Mouse (Mus musculus): Measurements from ENCODE around the gene Tcf7. TPM values are rescaled to one million over a fixed set of nuclear protein-coding genes. Genes with fewer than 3 reads are reported as not detected.
A peak's percentile ranks its signal among the peaks of the same experiment; 100 is the strongest.

Tcf7 gene
- polyA plus RNA-seq (2012; rRNA removed) = 11.9 TPM in 2 replicates

DNA sequence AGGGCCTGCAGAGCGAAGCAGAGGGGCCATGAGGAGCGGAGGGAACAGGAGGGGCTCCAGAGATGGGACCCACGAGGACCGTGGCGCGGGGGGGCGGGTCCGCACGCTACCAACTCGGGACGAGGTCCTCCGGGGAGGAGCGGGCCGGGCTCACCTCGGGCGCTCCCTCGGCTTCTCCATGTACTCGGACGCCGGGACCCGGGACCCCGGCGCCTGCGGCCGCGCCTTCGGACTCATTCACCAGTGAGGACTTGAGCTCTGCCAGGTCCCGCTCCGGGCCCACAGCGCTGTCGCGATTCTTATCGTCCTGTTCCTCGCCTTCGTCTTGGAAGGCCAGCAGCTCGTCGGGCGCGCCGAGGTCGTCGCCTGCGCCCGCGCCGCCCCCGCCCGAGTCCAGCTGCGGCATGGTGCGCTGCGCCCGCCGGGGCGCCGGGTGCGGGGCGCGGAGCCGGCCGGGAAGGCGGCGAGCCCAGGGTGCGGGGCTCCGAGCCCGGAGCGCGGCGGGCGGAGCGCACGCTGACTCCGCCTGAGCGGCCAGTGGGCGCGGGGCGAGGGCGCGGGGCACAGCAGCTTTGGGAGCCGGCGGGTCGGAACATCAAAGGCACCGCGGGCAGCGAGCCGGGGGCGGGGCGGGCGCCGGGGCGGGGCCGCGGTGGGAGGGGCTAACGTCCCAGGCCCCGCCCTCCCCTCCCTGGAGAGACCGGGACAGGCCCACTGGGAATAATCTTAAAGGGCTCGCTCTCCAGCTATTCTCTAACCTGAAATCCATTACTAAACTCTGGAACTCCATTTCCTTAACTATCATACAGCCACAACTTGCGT is at the start of gene Tcf7:
Gene Tcf7 (minus strand): TSS at position 241 of the 822 bp plus-strand sequence.
- DNase-seq (ENCODE audit: low read depth, low spot score) = peak; percentile 24
- 1% methylated on average over 92 of the region's 97 CpGs for WGBS

DNA sequence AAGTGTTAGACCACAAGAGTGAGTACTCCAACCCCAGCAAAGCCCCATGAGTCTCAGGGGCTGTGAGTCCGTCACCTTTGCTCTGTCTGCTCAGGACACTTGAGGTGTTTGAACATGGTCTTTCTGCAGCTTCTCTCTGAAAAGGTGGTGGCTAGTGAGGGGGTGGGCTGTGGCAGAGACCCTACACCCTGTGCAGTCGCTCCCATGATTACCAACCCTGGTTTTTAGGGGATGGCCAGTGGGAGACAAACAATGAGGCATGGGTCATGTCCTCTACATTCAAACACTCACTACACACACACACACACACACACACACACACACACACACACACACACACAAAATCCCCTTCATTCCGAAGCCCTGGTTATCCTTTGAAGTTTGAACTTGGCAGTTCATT is 44.5 kb upstream of the Tcf7 start:
- WGBS = 57% methylated on average over 3 of the region's 3 CpGs
- no peak for DNase-seq (ENCODE audit: low read depth, low spot score)

- DNase-seq (ENCODE audit: low read depth, low spot score) = no peak
- 74% methylated on average over 23 of the region's 23 CpGs for WGBS
These were observed 41.9 kb upstream of the Tcf7 start for GRCm38 (mm10) chr11:52324442-52325367.

DNA sequence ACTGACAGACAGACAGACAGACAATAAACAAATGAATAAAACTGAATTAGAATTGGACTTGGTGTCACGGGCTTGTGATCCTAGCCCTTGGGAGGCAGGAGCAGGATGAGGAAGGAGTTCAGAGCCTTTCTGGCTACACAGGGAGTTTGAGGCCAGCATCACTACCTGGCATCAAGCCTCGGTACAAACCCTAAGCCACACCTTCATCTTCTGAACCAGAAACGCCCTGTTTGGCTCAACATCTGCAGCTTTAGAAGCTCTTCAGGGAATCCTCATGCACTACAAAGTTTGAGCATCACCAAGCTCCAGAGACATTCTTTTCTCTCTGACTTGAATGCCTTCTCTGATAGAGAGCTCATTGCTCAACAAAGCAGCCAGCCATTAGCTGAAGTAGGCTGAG is 38.7 kb upstream of the Tcf7 start:
- DNase-seq (ENCODE audit: low read depth, low spot score) = no peak
- WGBS = 28% methylated on average over 3 of the region's 3 CpGs

GRCm38 (mm10) chr11:52320529-52320928 is 37.7 kb upstream of the Tcf7 start:
- WGBS = 82% methylated on average over 4 of the region's 4 CpGs
- no peak for DNase-seq (ENCODE audit: low read depth, low spot score)

DNA sequence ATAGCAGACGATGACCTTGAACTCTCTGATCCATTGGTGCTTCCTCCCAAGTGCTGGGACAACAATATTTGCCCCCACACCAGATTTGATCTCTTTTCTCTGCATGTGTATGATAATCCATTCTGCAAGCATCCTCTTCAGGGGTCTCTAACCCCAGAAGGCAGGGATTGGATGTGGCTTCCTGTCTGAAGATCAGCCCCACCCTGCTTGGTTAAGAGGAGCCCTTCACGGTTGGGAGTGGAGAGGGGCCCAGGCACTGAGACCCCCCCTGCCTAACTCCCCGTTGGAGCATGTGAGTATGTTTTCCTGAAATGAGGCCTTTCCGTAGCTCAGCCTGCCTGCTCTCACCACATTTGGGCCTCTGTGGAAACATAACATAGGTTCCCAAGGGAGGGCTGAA is 36.9 kb upstream of the Tcf7 start:
- no peak for DNase-seq (ENCODE audit: low read depth, low spot score)

DNA sequence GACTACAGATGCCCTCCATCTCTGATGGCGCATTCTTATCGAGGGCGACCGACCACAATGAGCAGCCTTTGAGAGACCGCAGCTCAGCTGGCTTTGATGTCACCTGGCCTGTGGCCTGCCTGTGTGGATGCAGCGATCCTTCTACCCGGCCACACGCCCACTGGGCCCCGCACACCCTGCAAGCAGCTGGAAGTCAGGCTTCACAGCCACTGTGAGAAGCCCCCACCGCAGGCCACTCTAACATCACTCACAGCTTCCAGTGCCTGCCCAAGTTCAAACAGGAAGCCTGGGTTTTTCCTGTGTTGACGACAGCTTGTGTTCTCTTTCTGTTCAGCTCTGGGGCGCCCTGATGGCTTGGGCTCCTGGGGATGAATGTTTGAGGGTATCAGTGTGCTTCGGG is 35.6 kb upstream of the Tcf7 start:
- no peak for DNase-seq (ENCODE audit: low read depth, low spot score)
- 61% methylated on average over 13 of the region's 13 CpGs for WGBS

More for the DNA sequence above, 36.9 kb upstream of the Tcf7 start:
- WGBS = 63% methylated on average over 4 of the region's 4 CpGs

GRCm38 (mm10) chr11:52314102-52314793 is 31.4 kb upstream of the Tcf7 start:
- DNase-seq (ENCODE audit: low read depth, low spot score) = no peak
- WGBS = 15% methylated on average over 26 of the region's 26 CpGs

GRCm38 (mm10) chr11:52310709-52311108 is 27.9 kb upstream of the Tcf7 start:
- WGBS = 75% methylated on average over 14 of the region's 14 CpGs
- DNase-seq (ENCODE audit: low read depth, low spot score) = no peak

DNA sequence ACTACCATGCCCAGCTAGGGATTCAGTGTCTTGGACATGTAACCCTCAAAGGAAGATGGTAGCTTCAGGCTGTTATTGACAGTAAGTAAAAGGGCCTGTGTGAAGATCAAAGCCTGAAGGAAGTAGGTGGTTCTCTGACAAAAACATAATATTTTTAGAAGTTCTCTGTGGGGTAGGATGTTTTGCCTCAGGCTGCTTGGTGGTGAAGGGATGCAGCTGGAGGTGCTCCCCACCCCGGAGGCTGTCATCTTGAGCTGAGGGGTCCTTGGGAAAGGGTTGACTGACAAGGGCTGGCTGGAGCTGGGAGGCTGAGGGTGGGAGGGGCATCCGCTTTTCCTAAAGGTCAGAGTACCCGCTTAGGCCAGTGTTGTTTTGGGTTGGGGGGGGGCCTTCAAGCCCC is 26.7 kb upstream of the Tcf7 start:
- DNase-seq (ENCODE audit: low read depth, low spot score) = no peak

DNA sequence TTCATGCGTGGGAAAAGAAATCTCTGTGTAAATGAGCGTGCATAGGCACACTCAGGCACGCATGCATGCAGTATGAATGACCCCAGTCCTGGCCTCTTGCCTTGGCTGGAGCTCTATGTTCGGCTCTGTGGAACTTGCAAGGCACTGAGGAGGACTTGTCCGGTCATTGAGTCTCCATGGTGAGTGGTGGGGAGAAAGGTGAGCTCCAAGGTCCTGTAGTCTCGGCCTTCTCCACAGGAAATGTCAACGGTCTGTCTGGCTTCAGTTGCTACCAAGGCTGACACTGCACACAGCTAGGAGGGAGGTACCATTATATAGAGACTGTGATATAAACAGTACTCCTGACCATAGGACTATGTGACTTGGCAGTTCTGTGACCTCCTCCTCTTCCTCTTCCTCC is 23.6 kb upstream of the Tcf7 start:
- DNase-seq (ENCODE audit: low read depth, low spot score) = no peak
- 80% methylated on average over 7 of the region's 7 CpGs for WGBS

More for the DNA sequence above, 26.7 kb upstream of the Tcf7 start:
- WGBS = 79% methylated on average over 3 of the region's 3 CpGs

GRCm38 (mm10) chr11:52305266-52305665 is 22.5 kb upstream of the Tcf7 start:
- 53% methylated on average over 4 of the region's 4 CpGs for WGBS
- no peak for DNase-seq (ENCODE audit: low read depth, low spot score)

- 85% methylated on average over 3 of the region's 3 CpGs for WGBS
These were observed 19.9 kb upstream of the Tcf7 start for GRCm38 (mm10) chr11:52302668-52303067.

GRCm38 (mm10) chr11:52299687-52300086 is 16.9 kb upstream of the Tcf7 start:
- no peak for DNase-seq (ENCODE audit: low read depth, low spot score)
- 75% methylated on average over 7 of the region's 7 CpGs for WGBS

More at GRCm38 (mm10) chr11:52302668-52303067, 19.9 kb upstream of the Tcf7 start:
- DNase-seq (ENCODE audit: low read depth, low spot score) = no peak

DNA sequence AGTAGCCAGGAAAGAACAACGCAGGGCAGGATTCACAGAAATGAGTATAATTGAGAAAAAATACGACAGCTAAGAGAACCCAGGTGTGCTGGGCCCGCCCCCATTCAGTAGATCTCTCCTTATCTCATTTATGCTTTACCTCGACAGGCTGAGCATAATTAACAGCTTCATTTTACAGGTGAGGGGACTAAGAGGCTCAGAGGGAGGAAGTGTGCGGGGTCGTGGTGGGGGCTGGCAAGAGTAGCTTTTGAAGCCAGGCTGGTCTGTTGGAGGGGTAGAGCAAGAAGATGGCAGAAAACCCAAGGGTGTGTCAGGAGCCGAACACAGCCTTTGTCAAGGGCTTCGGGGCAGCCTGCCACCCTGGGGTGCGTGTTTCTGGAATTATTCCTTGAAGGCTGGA is 16.1 kb upstream of the Tcf7 start:
- 64% methylated on average over 9 of the region's 9 CpGs for WGBS
- no peak for DNase-seq (ENCODE audit: low read depth, low spot score)

DNA sequence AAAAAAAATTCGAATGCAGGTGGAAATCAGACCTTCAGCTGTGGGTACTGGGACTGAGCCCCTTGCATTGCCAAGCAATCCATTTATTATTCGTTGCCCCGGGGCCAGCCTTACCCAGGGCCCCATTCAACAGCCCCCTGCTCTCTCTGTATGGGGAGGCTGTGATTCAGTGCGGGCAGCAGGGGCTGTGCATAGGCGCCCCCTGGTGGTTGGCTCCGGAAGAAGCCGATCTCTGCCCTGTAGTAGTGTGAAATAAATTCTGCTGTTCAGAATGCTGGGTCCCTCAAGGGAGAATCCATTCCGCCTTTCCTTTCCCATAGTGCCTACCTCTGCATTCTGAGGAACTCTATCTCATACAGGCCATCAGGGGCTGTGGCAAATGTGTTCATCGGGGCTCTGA is 14.5 kb upstream of the Tcf7 start:
- DNase-seq (ENCODE audit: low read depth, low spot score) = peak; percentile 35

DNA sequence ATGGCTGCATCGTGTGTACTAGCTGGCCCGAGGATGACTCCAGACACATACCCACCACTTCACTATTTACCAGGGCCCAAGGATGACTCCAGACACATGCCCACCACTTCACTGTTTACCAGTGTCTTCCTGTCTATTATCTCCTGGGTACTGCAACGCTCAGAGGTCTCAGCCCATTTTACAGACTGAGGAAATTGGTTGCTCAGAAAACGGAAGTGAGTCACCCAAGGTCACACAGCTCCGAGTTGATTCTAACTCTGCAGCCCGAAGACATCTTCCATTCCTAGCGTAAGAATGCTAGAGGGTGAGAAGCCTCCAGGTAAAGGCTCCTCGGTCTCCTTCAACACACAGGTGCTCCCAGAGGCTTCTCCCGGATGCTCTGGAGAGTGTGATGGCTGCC is 11.3 kb upstream of the Tcf7 start:
- 69% methylated on average over 9 of the region's 9 CpGs for WGBS
- no peak for DNase-seq (ENCODE audit: low read depth, low spot score)

More for the DNA sequence above, 14.5 kb upstream of the Tcf7 start:
- 9% methylated on average over 9 of the region's 9 CpGs for WGBS

GRCm38 (mm10) chr11:52292894-52293293 is 10.1 kb upstream of the Tcf7 start:
- no peak for DNase-seq (ENCODE audit: low read depth, low spot score)
- WGBS = 67% methylated on average over 6 of the region's 6 CpGs

DNA sequence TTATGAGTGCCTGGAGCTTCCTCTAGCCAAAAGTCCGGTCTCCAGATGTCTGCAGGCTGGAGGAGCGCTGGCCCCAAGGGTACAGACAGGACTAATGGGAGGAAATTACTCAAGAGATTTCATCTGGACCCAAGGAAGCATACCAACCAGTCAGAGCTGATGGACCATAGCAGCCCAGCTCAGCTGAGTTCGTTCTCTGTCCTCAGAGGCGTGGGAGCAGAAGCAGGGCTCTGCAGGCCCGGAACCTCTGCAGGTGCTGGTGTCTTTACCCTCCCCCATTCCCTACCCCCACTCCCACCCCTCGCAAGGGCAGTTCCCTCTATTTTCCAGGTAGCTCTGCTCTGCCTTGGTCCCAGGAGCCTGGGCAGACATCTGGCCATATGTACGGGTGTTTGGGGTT is 9.5 kb upstream of the Tcf7 start:
- WGBS = 75% methylated on average over 7 of the region's 7 CpGs
- no peak for DNase-seq (ENCODE audit: low read depth, low spot score)

DNA sequence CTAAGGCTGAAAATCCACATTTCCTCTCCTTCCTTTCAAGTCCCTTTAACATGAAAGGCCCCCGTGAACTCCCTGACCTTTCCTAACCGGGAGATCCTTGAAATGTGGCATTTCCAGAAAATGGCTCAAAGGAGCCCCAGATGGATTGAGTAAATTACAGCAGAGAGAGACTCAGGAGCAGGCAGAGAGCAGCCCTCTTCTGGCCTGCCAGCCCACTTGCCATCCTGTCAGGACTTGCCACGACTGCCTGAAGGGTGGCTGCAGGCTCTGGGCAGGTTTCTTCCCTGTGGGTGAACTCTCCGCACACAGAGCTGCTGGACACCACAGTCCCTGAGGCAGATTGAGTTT is 4.1 kb upstream of the Tcf7 start:
- no peak for DNase-seq (ENCODE audit: low read depth, low spot score)
- 62% methylated on average over 4 of the region's 4 CpGs for WGBS
